Mouse (Mus musculus): ENCODE results near the gene Wfikkn1.

GRCm38 (mm10) chr17:25838904-25839303 lies 41.8 kb downstream of the Wfikkn1 start:
- no peak for TF ChIP-seq CHD1 (IDR thresholded peaks at IDR 0.05; ENCODE audit: low read depth, low read length)
- no peak for TF ChIP-seq ETS1 (IDR thresholded peaks at IDR 0.05; ENCODE audit: low read depth, low read length)
- no peak for TF ChIP-seq MAX (IDR thresholded peaks at IDR 0.05; ENCODE audit: low read length)
- no peak for TF ChIP-seq GATA1 (IDR thresholded peaks at IDR 0.05; ENCODE audit: low read depth, low read length)
- TF ChIP-seq JUND (IDR thresholded peaks at IDR 0.05; ENCODE audit: low read depth, low read length), result no peak
- no peak for TF ChIP-seq POLR2A (IDR thresholded peaks at IDR 0.05; ENCODE audit: control insufficient read depth in 1 of 2, insufficient read depth in 1 of 2, low read depth in 1 of 2, low read length in 2 of 2, poor library complexity in 1 of 2)
- no peak for TF ChIP-seq TAL1 (IDR thresholded peaks at IDR 0.05; ENCODE audit: low read length)
- no peak for TF ChIP-seq ZKSCAN1 (IDR thresholded peaks at IDR 0.05; ENCODE audit: low read depth, low read length)
- no peak for TF ChIP-seq HCFC1 (IDR thresholded peaks at IDR 0.05; ENCODE audit: low read depth, low read length)
- TF ChIP-seq CTCF (IDR thresholded peaks at IDR 0.05 in 2 of 3, conservative IDR thresholded peaks at IDR 0.05 in 1 of 3; ENCODE audit: control insufficient read depth in 1 of 3, insufficient read depth in 1 of 3, low read depth in 2 of 3, low read length in 3 of 3, poor library complexity in 1 of 3, severe bottlenecking in 1 of 3), result no peak
